ENCODE assay signal across 33 mouse cellular contexts in the genomic region with DNA sequence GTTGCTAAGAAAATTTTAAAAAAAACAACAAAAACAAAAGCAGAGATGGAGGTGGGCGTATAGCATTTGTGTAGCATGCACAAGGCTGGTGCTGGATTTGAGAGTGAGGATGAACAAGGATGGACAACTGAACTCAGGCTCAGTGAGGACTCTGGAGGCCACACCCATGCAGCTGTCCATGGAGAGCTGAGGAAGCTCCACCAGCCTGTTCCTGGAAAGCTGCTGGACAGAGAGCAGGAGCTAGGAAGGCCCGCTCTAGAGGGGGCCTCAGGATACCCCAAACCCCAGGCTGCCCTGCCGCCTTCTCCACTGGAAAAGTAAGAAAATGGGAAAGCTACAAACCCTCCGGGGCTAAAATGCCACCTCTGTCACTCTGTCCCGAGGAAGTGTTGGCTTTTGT.
"Had no signal": no experiment of that assay in that cellular context is flagged by ENCODE, and none has a peak within 500 bp of the region (broad histone marks: within the 10 kb centered on the region; RNA-seq: fewer than 3 reads in every experiment).

No protein-coding gene starts in this region.

- H3K4me3 ChIP-seq: heart, embryonic 12.5 days; heart, embryonic 13.5 days; heart, embryonic 15.5 days; hindbrain, embryonic 10.5 days; hindbrain, embryonic 12.5 days; hindbrain, embryonic 13.5 days; hindbrain, embryonic 15.5 days; intestine, embryonic 15.5 days; kidney, embryonic 15.5 days; layer of hippocampus, adult 2 months had no signal

- H3K9ac ChIP-seq: heart, embryonic 12.5 days; heart, embryonic 13.5 days; heart, embryonic 15.5 days; hindbrain, embryonic 12.5 days; hindbrain, embryonic 13.5 days; hindbrain, embryonic 14.5 days; hindbrain, embryonic 15.5 days; intestine, embryonic 15.5 days; kidney, embryonic 15.5 days had no signal

- DNase-seq: heart, postnatal 10 days; heart, postnatal 14 days; heart, postnatal 4 days; kidney, adult 11 months; kidney, adult 18-20 months; kidney, adult 2 months; kidney, adult 8-10 months; kidney, adult 9 months; kidney, postnatal 10 days; kidney, postnatal 14 days; kidney, postnatal 25 days; kidney, postnatal 36 days; kidney, postnatal 4 days; layer of hippocampus, adult 9-11 months; layer of hippocampus, postnatal 36 days had no signal

- H3K27ac ChIP-seq: heart, embryonic 13.5 days; heart, embryonic 15.5 days; hindbrain, embryonic 10.5 days; hindbrain, embryonic 12.5 days; hindbrain, embryonic 13.5 days; hindbrain, embryonic 14.5 days; hindbrain, embryonic 15.5 days; hindbrain, postnatal 0 days; intestine, embryonic 15.5 days; kidney, embryonic 15.5 days; kidney, postnatal 0 days; layer of hippocampus, adult 2 months had no signal

- H3K9me3 ChIP-seq: heart, embryonic 12.5 days; heart, embryonic 13.5 days; heart, embryonic 15.5 days; hindbrain, embryonic 10.5 days; hindbrain, embryonic 12.5 days; hindbrain, embryonic 13.5 days; hindbrain, embryonic 15.5 days; intestine, embryonic 15.5 days; kidney, embryonic 15.5 days had no signal

- H3K4me2 ChIP-seq: heart, embryonic 11.5 days; heart, embryonic 12.5 days; heart, embryonic 13.5 days; heart, embryonic 15.5 days; hindbrain, embryonic 12.5 days; hindbrain, embryonic 13.5 days; hindbrain, embryonic 14.5 days; hindbrain, embryonic 15.5 days; intestine, embryonic 15.5 days; kidney, embryonic 15.5 days had no signal

- ATAC-seq: hindbrain, embryonic 16.5 days; hindbrain, postnatal 0 days; inflammation-experienced regulatory T-cells, adult 6 months; intestine, embryonic 15.5 days; intestine, embryonic 16.5 days; intestine, postnatal 0 days had no signal

- H3K27me3 ChIP-seq: heart, embryonic 12.5 days; heart, embryonic 13.5 days; heart, embryonic 15.5 days; hindbrain, embryonic 12.5 days; hindbrain, embryonic 13.5 days; hindbrain, embryonic 15.5 days; intestine, embryonic 15.5 days; kidney, embryonic 15.5 days had no signal

- H3K4me1 ChIP-seq: hindbrain, embryonic 10.5 days; hindbrain, embryonic 12.5 days; hindbrain, embryonic 13.5 days; hindbrain, embryonic 15.5 days; intestine, embryonic 15.5 days; kidney, embryonic 15.5 days had no signal

- H3K36me3 ChIP-seq: heart, embryonic 12.5 days; heart, embryonic 13.5 days; heart, embryonic 15.5 days; hindbrain, embryonic 12.5 days; hindbrain, embryonic 13.5 days; hindbrain, embryonic 15.5 days; intestine, embryonic 15.5 days; kidney, embryonic 15.5 days had no signal
